Mouse (Mus musculus): ENCODE results near the gene Ndfip2.
A peak's percentile ranks its signal among the peaks of the same experiment; 100 is the strongest.

Ndfip2 gene

GRCm38 (mm10) chr14:105287557-105287956 lies 29.2 kb downstream of the Ndfip2 start:
- no peak for DNase-seq (ENCODE audit: low spot score)

- no peak for DNase-seq (ENCODE audit: low spot score)
These were observed 29.6 kb downstream of the Ndfip2 start for GRCm38 (mm10) chr14:105287972-105288371.

- DNase-seq (ENCODE audit: low spot score): no peak
These were observed 30.2 kb downstream of the Ndfip2 start for GRCm38 (mm10) chr14:105288529-105288928.

GRCm38 (mm10) chr14:105292139-105292538 lies 33.8 kb downstream of the Ndfip2 start:
- DNase-seq (ENCODE audit: low spot score): no peak

GRCm38 (mm10) chr14:105293777-105294176 lies 35.4 kb downstream of the Ndfip2 start:
- no peak for DNase-seq (ENCODE audit: low spot score)

GRCm38 (mm10) chr14:105295820-105296582 lies 37.6 kb downstream of the Ndfip2 start:
- DNase-seq (ENCODE audit: low spot score): peak; percentile 87

GRCm38 (mm10) chr14:105299744-105300255 lies 41.4 kb downstream of the Ndfip2 start:
- no peak for DNase-seq (ENCODE audit: low spot score)

- no peak for DNase-seq (ENCODE audit: low spot score)
These were observed 42.2 kb downstream of the Ndfip2 start for GRCm38 (mm10) chr14:105300551-105300950.

- DNase-seq (ENCODE audit: low spot score): no peak
These were observed 44.3 kb downstream of the Ndfip2 start for GRCm38 (mm10) chr14:105302708-105303107.

- DNase-seq (ENCODE audit: low spot score): no peak
These were observed 49.3 kb downstream of the Ndfip2 start for GRCm38 (mm10) chr14:105307716-105308115.

GRCm38 (mm10) chr14:105312366-105312765 lies 54.0 kb downstream of the Ndfip2 start:
- peak; percentile 56 for DNase-seq (ENCODE audit: low spot score)

GRCm38 (mm10) chr14:105312944-105313343 lies 54.6 kb downstream of the Ndfip2 start:
- DNase-seq (ENCODE audit: low spot score): no peak

- peak; percentile 59 for DNase-seq (ENCODE audit: low spot score)
These were observed 55.5 kb downstream of the Ndfip2 start for GRCm38 (mm10) chr14:105313877-105314276.

GRCm38 (mm10) chr14:105321712-105322111 lies 63.3 kb downstream of the Ndfip2 start:
- no peak for DNase-seq (ENCODE audit: low spot score)

- DNase-seq (ENCODE audit: low spot score): peak; percentile 51
These were observed 64.5 kb downstream of the Ndfip2 start for GRCm38 (mm10) chr14:105322829-105323228.

- DNase-seq (ENCODE audit: low spot score): no peak
These were observed 65.1 kb downstream of the Ndfip2 start for GRCm38 (mm10) chr14:105323448-105323847.

- peak; percentile 26 for DNase-seq (ENCODE audit: low spot score)
These were observed 70.3 kb downstream of the Ndfip2 start for GRCm38 (mm10) chr14:105328397-105329302.

- DNase-seq (ENCODE audit: low spot score): no peak
These were observed 75.2 kb downstream of the Ndfip2 start for GRCm38 (mm10) chr14:105333475-105334094.

- no peak for DNase-seq (ENCODE audit: low spot score)
These were observed 83.4 kb downstream of the Ndfip2 start for GRCm38 (mm10) chr14:105341765-105342164.

- no peak for DNase-seq (ENCODE audit: low spot score)
These were observed 95.7 kb downstream of the Ndfip2 start for GRCm38 (mm10) chr14:105354121-105354520.

Data from retina, embryonic 14.5 days (tissue).